Mouse (Mus musculus): ENCODE results near the gene Gtf2f1. TPM values are rescaled to one million over a fixed set of nuclear protein-coding genes. Genes with fewer than 3 reads are reported as not detected.

Gene Gtf2f1
- polyA plus RNA-seq, 1 experiment from 2014 or later, result 68.6 TPM

DNA sequence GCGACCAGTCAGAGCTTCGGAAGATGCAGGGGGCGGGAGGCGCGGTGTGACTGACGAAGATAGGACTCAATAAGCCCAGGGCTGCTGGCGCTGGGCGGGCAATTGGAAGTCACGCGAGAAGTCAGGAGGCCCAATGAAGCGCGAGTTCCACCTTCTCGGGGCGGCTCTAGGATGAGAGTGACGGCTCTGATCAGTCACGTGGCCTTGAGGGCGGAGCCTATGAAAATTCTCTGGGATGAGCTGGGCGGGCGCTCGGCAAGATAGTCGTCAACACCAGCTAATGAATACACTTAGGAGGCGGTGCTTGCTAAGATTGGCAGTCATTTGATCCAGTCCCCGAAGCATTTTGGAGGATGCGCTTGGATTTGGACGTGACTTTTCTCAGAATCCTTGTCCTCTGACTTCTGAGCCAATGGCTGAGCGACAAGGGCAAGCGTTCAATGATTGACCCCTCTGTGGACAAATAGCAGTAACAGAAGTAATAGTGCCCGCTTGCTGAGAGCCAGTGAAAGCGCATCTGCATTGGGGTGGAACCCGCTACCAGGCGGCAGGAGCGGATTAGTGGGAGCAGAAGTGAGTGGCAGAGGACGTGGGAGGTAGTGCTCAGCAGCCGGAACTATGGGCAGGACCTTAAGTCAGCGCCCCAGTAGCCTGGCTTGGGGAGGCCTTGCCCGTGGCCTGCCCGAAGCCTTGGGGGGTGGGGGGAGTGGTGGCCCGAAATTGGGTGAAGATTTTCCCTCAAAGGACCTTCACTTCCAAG lies 20.8 kb upstream of the Gtf2f1 start:
- no peak overlapping the region; the same call in 1 of the 2 replicates for H3K9ac ChIP-seq (replicated peaks)
- H3K27me3 ChIP-seq, result peaks cover 4% of the 10 kb centered on the region; the same call in 1 of the 2 replicates
- no peaks in the 10 kb centered on the region for H3K9me3 ChIP-seq
- peaks cover 24% of the 10 kb centered on the region for H3K36me3 ChIP-seq
- under 1% methylated on average over 38 of the region's 38 CpGs for WGBS
- H3K4me3 ChIP-seq, result peak overlapping the region; percentile 99
- H3K27ac ChIP-seq (replicated peaks), result peak overlapping the region; percentile 87
- peaks cover 26% of the 10 kb centered on the region for H3K4me1 ChIP-seq
- ATAC-seq (ENCODE audit: low FRiP score, low read depth), result peak; percentile 98
- peak overlapping the region; percentile 55 for H3K4me2 ChIP-seq (replicated peaks)

DNA sequence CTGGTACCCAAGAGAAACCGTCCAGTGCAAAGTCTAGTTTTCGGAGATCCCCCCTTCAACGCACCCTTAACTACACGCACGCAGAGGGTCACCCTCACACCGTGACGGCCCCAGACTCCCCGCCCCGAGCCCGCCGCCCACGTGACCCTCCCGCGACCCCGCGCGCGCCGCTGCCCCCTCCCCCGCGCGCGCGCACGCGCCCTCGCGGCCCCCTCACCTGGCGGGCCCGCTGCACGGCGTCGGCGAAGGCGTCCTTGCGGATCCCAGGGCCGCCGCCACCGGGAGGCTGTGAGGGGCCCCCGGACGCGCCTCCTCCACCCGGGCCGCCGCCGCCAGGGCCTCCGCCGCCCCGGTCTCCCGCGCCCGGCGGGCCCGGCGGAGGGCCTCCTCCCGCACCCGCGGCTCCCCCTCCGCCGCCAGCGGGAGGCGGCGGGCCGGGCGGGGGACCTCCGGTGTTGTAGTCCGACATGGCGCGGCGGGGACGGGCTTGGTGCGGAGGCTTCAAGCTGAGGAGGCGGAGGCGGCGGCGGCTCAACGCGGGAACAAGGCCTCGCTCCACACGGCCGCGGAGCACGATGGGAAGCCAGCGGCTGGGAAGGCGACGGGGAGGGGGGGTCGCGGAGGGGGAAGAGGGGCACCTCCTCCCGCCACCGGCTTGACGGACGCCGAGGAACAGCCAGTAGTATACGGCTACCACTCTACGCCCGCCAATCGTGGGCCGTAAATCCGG lies 20.0 kb upstream of the Gtf2f1 start, which contains the start of gene Khsrp:
TSS of gene Khsrp (minus strand) at position 592 of the 730 bp plus-strand sequence.
- H3K4me3 ChIP-seq, result peak within 1 kb of the TSS; percentile 99
- H3K4me2 ChIP-seq (replicated peaks), result peak within 1 kb of the TSS; percentile 96
- peaks cover 26% of the 10 kb centered on the region for H3K4me1 ChIP-seq
- under 1% methylated on average over 75 of the region's 99 CpGs for WGBS
- peak; percentile 0; the same call in 1 of the 2 replicates for ATAC-seq (ENCODE audit: low FRiP score, low read depth)
- H3K27ac ChIP-seq (replicated peaks), result peak within 1 kb of the TSS; percentile 94
- peaks cover 4% of the 10 kb centered on the region; the same call in 1 of the 2 replicates for H3K27me3 ChIP-seq
- peak within 1 kb of the TSS; percentile 100 for H3K9ac ChIP-seq (replicated peaks)
- peaks cover 31% of the 10 kb centered on the region for H3K36me3 ChIP-seq
- H3K9me3 ChIP-seq, result no peaks in the 10 kb centered on the region

- peak overlapping the region; percentile 100 for H3K9ac ChIP-seq (replicated peaks)
- 60% methylated on average over 8 of the region's 8 CpGs for WGBS
- H3K4me2 ChIP-seq (replicated peaks), result peak overlapping the region; percentile 96
- H3K9me3 ChIP-seq, result no peaks in the 10 kb centered on the region
- peaks cover 26% of the 10 kb centered on the region for H3K4me1 ChIP-seq
- H3K36me3 ChIP-seq, result peaks cover 45% of the 10 kb centered on the region
- peak overlapping the region; percentile 99 for H3K4me3 ChIP-seq
- no peak for ATAC-seq (ENCODE audit: low FRiP score, low read depth)
- H3K27ac ChIP-seq (replicated peaks), result no peak overlapping the region
- 0 out of 2 replicates have a peak, but pooled peaks cover 1% of the 10 kb centered on the region for H3K27me3 ChIP-seq
Measured at GRCm38 (mm10) chr17:57029691-57030090, 18.6 kb upstream of the Gtf2f1 start.

- 92% methylated on average over 4 of the region's 4 CpGs for WGBS
- Histone ChIP-seq H3K4me2 (replicated peaks) (no peak overlapping the region), H3K27ac (replicated peaks) (no peak overlapping the region), H3K27me3 (no peaks in the 10 kb centered on the region), H3K4me1 (peaks cover 20% of the 10 kb centered on the region), H3K9me3 (no peaks in the 10 kb centered on the region), H3K4me3 (no peak overlapping the region), H3K9ac (replicated peaks) (no peak overlapping the region), H3K36me3 (peaks cover 67% of the 10 kb centered on the region)
- ATAC-seq (ENCODE audit: low FRiP score, low read depth), result no peak
Measured at GRCm38 (mm10) chr17:57027471-57027870, 16.4 kb upstream of the Gtf2f1 start.

- Histone ChIP-seq H3K36me3 (peaks cover 64% of the 10 kb centered on the region), H3K9ac (replicated peaks) (no peak overlapping the region), H3K4me1 (no peaks in the 10 kb centered on the region), H3K9me3 (no peaks in the 10 kb centered on the region), H3K4me2 (replicated peaks) (no peak overlapping the region), H3K27ac (replicated peaks) (no peak overlapping the region), H3K27me3 (no peaks in the 10 kb centered on the region), H3K4me3 (no peak overlapping the region)
- WGBS, result 93% methylated on average over 5 of the region's 5 CpGs
- no peak for ATAC-seq (ENCODE audit: low FRiP score, low read depth)
Measured at GRCm38 (mm10) chr17:57020960-57021359, 9.9 kb upstream of the Gtf2f1 start.

DNA sequence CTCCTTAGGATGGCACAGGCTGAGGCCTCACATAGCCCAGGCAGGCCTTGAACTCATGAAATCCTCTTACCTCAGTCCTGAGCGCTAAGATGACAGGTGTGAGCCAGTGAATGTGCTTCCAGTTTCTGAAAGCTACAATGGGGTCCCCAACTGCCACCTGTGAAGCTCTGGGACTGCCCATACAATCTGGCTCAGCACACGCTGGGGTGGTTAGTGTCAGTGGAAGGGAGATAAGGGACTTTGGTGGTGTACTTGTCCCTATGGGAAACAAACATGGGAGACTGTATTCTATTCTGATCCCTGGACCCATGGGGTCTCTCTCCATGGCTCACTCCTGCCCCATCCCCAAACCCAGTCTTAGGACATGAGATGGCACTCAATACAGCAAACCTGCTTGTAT lies 8.6 kb upstream of the Gtf2f1 start:
- H3K9ac ChIP-seq (replicated peaks), result no peak overlapping the region
- peaks cover 51% of the 10 kb centered on the region for H3K36me3 ChIP-seq
- H3K9me3 ChIP-seq, result no peaks in the 10 kb centered on the region
- WGBS, result 86% methylated on average over 2 of the region's 2 CpGs
- no peaks in the 10 kb centered on the region for H3K4me1 ChIP-seq
- no peaks in the 10 kb centered on the region for H3K27me3 ChIP-seq
- ATAC-seq (ENCODE audit: low FRiP score, low read depth), result no peak
- H3K4me3 ChIP-seq, result no peak overlapping the region
- H3K4me2 ChIP-seq (replicated peaks), result no peak overlapping the region
- no peak overlapping the region for H3K27ac ChIP-seq (replicated peaks)

DNA sequence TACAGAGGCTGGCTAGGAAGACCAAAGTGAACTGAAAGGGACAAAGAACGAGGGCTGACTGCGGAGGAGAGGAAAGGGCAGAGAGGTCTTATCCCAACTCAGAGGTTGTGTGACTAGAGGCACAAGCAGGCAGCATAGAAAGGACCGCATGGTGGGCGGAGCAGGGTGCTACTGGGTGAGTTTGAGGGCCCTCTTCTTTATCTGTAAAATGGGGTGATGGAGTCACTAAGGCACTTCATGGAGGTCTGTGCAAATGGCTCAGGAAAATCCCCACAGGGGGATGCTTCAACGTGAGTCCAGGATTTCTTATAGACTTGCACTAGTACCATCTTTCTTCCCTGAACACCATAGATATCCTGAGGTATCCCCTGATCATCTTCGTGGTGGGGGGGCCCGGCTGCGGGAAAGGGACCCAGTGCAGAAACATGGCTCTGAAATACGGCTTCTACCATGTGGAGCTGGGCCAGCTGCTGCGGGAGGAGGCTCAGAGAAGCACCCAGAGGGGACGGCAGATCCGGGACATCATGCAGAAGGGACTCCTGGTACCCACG lies 1.2 kb upstream of the Gtf2f1 start:
- WGBS, result 73% methylated on average over 13 of the region's 13 CpGs
- Histone ChIP-seq H3K27me3 (0 out of 2 replicates have a peak, but pooled peaks cover 3% of the 10 kb centered on the region), H3K9me3 (no peaks in the 10 kb centered on the region), H3K36me3 (peaks cover 18% of the 10 kb centered on the region), H3K9ac (replicated peaks) (peak overlapping the region; percentile 77; the same call in 1 of the 2 replicates), H3K4me2 (replicated peaks) (peak overlapping the region; percentile 68), H3K27ac (replicated peaks) (peak overlapping the region; percentile 93), H3K4me1 (peaks cover 17% of the 10 kb centered on the region), H3K4me3 (peak overlapping the region; percentile 75)
- no peak for ATAC-seq (ENCODE audit: low FRiP score, low read depth)

- H3K4me3 ChIP-seq, result peak overlapping the region; percentile 75
- H3K27me3 ChIP-seq, result 0 out of 2 replicates have a peak, but pooled peaks cover 3% of the 10 kb centered on the region
- no peaks in the 10 kb centered on the region for H3K9me3 ChIP-seq
- H3K4me2 ChIP-seq (replicated peaks), result peak overlapping the region; percentile 92
- H3K36me3 ChIP-seq, result peaks cover 32% of the 10 kb centered on the region
- under 1% methylated on average over 19 of the region's 19 CpGs for WGBS
- ATAC-seq (ENCODE audit: low FRiP score, low read depth), result peak; percentile 59
- H3K4me1 ChIP-seq, result peaks cover 17% of the 10 kb centered on the region
- H3K27ac ChIP-seq (replicated peaks), result peak overlapping the region; percentile 66
- H3K9ac ChIP-seq (replicated peaks), result peak overlapping the region; percentile 82
Measured at GRCm38 (mm10) chr17:57010911-57011235, 215 bp downstream of the Gtf2f1 start.

DNA sequence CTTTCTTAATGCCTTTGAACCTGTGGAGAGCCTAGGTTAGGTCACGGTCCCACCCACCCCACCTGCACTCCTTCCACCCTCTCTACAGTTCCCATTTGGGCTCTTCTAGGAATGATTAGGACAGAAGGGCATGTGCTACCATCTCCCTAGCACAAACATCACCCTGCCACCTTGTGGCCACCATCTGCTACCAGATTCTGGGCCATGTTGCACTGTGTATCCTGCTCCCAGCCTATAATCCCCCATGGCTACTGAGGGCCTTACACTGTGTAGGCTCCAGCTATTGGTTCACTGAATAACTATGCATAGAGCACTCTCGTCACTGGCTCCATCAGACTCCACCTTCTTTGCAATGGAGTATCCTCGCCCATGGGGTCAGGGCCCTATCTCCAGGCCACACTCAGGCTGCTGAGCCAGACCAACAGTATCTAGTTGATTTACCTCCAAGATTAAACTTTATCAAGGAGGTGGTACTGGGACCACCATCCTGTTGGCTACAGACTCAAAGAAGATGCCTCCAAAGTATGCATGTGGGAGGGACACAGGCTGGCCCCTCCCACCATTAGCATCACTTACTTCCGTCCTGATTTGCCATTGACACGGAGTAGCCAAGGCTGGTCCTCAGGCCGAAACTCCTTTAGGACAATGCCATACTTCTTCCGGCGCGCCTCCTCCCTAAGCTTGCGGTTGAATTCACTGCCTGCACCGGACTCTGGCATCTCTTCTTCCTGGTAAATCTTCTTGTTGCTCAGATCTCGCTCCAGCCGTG lies 3.8 kb downstream of the Gtf2f1 start:
- Histone ChIP-seq H3K4me3 (no peak overlapping the region), H3K4me1 (peaks cover 13% of the 10 kb centered on the region), H3K27ac (replicated peaks) (no peak overlapping the region), H3K27me3 (no peaks in the 10 kb centered on the region), H3K36me3 (peaks cover 67% of the 10 kb centered on the region), H3K9me3 (no peaks in the 10 kb centered on the region), H3K9ac (replicated peaks) (no peak overlapping the region), H3K4me2 (replicated peaks) (no peak overlapping the region)
- ATAC-seq (ENCODE audit: low FRiP score, low read depth), result no peak
- WGBS, result 92% methylated on average over 13 of the region's 13 CpGs

DNA sequence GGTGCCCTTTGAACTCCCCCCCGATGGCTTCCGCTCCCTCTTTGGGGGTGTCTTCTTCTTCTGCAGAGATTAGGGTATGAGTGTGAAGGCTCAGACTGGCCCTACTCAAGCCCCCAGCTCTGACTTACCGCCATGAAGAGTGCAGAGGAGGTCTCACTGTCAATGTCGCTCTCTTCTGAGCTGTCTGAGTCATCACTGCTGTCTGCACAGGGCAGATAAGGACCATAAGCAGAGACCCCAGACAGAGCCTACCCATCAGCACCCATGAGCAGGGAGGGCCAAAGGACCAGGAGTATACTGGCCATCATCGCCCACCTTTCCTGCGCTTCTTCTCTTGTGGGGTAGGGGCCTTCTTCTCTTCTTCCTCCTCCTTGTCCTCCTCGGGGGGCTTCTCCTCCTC lies 7.1 kb downstream of the Gtf2f1 start:
- no peak overlapping the region for H3K27ac ChIP-seq (replicated peaks)
- H3K4me2 ChIP-seq (replicated peaks), result no peak overlapping the region
- H3K9me3 ChIP-seq, result no peaks in the 10 kb centered on the region
- peaks cover 85% of the 10 kb centered on the region for H3K36me3 ChIP-seq
- 90% methylated on average over 7 of the region's 7 CpGs for WGBS
- H3K4me3 ChIP-seq, result no peak overlapping the region
- no peaks in the 10 kb centered on the region for H3K27me3 ChIP-seq
- ATAC-seq (ENCODE audit: low FRiP score, low read depth), result no peak
- H3K4me1 ChIP-seq, result no peaks in the 10 kb centered on the region
- no peak overlapping the region for H3K9ac ChIP-seq (replicated peaks)

GRCm38 (mm10) chr17:57001228-57001627 lies 9.9 kb downstream of the Gtf2f1 start:
- Histone ChIP-seq H3K36me3 (peaks cover 67% of the 10 kb centered on the region), H3K9ac (replicated peaks) (no peak overlapping the region), H3K4me3 (no peak overlapping the region), H3K9me3 (no peaks in the 10 kb centered on the region), H3K27me3 (no peaks in the 10 kb centered on the region), H3K4me1 (peaks cover 9% of the 10 kb centered on the region), H3K4me2 (replicated peaks) (no peak overlapping the region), H3K27ac (replicated peaks) (no peak overlapping the region)
- no peak for ATAC-seq (ENCODE audit: low FRiP score, low read depth)
- WGBS, result 80% methylated on average over 8 of the region's 8 CpGs
